Mouse (Mus musculus) myocyte (in vitro differentiated cells): ENCODE measurements around the gene Cdk5r1.

ENCODE experiments used
- E2F4 ChIP-seq: IDR thresholded peaks from one replicate; pipeline ENCODE4 v1.6.1; 2011; ENCODE audit warnings: mild to moderate bottlenecking, control low read depth, moderate library complexity; ENCODE audit not compliant: insufficient read depth
- MYOD1 ChIP-seq, 3 experiments: IDR thresholded peaks; one replicate each; pipeline ENCODE4 v1.6.1; 2011; ENCODE audit warnings: control low read depth in 2 of 3, low read depth in 2 of 3, mild to moderate bottlenecking in 2 of 3, moderate library complexity in 1 of 3; ENCODE audit not compliant: insufficient read length in 2 of 3, control insufficient read depth in 1 of 3
- POLR2A ChIP-seq: IDR thresholded peaks from one replicate; pipeline ENCODE4 v1.6.1; 2011; ENCODE audit warnings: low read depth, mild to moderate bottlenecking, control low read depth, moderate library complexity; ENCODE audit not compliant: insufficient read length
- TCF12 ChIP-seq: IDR thresholded peaks from one replicate; pipeline ENCODE4 v1.6.1; 2011; ENCODE audit warnings: mild to moderate bottlenecking, control low read depth; ENCODE audit not compliant: poor library complexity, insufficient read depth, severe bottlenecking
- USF1 ChIP-seq: IDR thresholded peaks from one replicate; pipeline ENCODE4 v1.6.1; 2011; ENCODE audit warnings: low read depth, mild to moderate bottlenecking, control low read depth, moderate library complexity

DNA sequence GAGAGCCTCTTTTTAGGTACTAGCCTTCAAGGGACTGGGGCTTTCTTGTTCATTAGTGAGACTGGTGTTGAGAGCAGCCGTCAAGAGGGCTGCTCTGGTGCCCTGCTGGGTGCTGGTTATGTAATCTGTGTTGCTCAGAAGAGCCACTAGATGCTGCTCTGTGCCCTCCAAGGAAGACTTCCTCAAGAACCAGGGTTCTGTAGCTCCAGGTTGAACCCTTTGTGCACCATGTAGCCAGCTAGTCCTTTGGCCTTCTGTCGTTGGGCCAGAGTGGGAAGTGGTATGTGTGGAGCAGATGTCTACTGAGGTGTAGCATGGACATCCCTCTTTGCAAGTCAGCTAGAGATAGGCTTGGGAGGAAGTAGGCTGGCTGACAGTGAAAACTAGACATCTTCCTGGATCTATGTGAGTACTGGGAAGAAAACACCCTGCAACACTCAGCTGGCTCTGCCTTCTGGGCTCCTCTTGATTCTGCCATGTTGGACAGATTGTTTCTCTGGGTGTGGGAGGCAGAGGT lies 2.6 kb upstream of the Cdk5r1 start:
- no peak for TF ChIP-seq MYOD1 (IDR thresholded peaks at IDR 0.05; ENCODE audit: control insufficient read depth in 1 of 3, insufficient read length in 2 of 3, low read depth in 2 of 3)
- no peak for TF ChIP-seq TCF12
- no peak for TF ChIP-seq USF1
- TF ChIP-seq E2F4: no peak
- TF ChIP-seq POLR2A: no peak
